Mouse (Mus musculus) adrenal gland (tissue): ENCODE data around the gene Cat.

Source experiments
- intact Hi-C: fragments of 180-260 bp; cut with DNase I; formaldehyde crosslinking; loops from one replicate; pipeline ENCODE4 v1.15.1; 2025

Gene Cat

DNA sequence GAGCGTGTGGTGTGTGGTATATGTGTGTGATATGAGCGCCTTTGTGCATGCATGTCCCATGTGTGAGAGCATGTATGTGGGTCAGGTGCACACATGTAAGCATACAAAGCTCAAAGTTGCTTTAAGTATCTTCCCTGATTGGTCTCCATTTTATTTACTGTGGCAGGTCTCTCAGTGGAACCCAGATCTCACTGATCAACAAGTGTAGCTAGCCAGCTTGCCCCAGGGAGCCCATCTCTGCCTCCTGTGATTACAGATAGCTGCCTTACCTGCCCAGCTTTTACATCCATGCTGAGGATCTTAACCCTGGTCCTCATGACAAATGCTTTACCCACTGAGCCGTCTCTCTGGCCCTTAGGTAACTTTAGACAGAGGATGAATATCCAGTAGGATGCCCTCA is 6.6 kb downstream of the Cat start:
- intact Hi-C loops, result no loop called here

- intact Hi-C loops, result no loop called here
Observed at GRCm38 (mm10) chr2:103477456-103477855, 7.5 kb downstream of the Cat start.

DNA sequence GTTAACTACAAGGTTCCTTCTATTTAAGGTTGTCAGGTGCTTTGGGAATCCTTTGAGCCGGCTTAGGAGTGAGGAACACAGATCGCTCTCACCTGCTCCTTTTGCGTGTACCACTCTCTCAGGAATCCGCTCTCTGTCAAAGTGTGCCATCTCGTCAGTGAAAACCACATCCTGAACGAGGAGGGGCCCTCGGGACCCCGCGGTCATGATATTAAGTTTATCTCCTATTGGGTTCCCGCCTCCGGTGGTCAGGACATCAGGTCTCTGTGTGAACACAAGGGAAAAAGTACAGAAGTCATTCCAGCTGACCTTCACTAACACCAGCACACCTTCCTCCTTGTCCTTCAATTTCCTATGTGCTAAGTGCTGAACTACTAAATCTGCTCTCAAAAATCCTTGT is 8.3 kb downstream of the Cat start:
- intact Hi-C loops, result no loop called here

- intact Hi-C loops, result no loop called here
Observed at GRCm38 (mm10) chr2:103476180-103476579, 8.8 kb downstream of the Cat start.

DNA sequence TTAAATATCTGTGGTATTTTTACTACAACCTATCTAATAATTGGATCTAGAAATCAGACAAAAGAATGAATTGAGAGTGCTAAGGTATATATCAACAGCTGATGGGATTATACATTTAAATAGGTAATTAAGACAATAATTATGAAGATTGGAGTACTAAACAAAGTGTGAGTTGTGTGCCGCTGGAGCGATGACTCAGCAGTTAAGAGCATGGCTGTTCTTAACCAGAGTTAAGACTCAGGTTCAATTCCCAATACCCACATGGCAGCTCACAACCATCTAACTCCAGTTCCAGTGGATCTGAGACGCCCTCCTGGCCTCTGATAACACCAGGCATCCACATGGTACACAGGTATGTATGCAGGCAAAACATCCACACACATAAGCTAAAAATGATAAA is 11.6 kb downstream of the Cat start:
- intact Hi-C loops, result no loop called here

GRCm38 (mm10) chr2:103466984-103467588 is 17.9 kb downstream of the Cat start:
- intact Hi-C loops, result loop anchor here (5.0 kb wide), 1 partner anchor 260 kb away; no protein-coding TSS in a partner anchor

DNA sequence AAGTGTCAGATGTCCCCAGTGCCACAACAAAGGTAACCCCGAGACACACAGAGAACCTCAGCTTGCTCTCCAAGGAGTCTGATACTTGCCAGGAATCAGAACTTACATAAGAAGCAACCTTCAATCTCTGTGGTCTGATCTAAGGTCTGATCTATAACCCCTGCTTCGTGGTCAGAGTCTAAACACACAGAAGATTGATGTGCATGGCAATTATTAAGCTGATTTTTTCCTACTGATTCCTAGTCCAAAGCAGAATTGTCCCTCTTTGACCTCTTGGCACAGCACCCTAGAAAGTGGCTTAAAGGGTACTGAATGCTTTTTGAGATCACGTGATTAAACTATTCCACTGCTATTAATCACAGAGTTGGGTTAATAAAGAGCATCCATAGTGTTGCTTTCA is 18.7 kb downstream of the Cat start:
- intact Hi-C loops, result loop anchor here (5.0 kb wide), 1 partner anchor 261 kb away; no protein-coding TSS in a partner anchor

DNA sequence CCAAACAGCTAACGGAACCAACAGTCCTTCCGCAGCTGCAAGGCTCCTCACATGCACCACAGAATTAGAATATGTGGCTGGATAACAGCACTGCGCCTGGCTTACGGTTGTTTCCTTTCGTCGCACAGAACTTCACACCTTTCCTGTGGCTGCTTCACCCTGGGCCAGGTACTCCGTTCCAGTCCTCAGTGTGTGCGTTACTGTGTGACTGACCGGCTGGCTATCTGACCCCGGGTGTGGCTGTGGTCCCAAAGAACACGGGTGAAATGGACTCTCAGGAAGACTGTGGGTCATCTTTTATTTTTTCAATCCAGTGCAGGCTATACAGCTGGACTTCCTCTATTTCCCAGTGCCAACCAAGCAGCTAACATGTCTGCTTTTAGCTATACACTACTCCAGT is 19.5 kb downstream of the Cat start:
- intact Hi-C loops, result loop anchor here (5.0 kb wide), 1 partner anchor 262 kb away; no protein-coding TSS in a partner anchor

DNA sequence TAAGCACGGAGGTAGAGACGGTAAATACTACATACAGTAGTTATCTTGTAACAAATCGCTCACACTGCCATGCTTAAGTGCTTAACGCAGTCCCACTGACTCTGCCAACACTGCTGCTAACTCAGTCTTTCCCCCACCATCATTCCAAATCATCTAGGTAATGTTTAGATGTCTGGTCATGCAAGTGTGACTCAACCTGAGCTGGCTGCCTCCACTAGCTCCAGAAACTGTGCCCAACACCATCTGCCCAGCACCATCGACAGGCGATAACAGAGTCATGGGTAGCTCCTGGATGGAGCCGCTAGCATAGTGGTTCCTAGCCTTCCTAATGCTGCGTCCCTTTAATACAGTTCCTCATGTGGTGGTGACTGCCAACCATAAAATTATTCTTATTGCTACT is 20.4 kb downstream of the Cat start:
- intact Hi-C loops, result no loop called here

- intact Hi-C loops, result no loop called here
Observed at GRCm38 (mm10) chr2:103462746-103463145, 22.2 kb downstream of the Cat start.

DNA sequence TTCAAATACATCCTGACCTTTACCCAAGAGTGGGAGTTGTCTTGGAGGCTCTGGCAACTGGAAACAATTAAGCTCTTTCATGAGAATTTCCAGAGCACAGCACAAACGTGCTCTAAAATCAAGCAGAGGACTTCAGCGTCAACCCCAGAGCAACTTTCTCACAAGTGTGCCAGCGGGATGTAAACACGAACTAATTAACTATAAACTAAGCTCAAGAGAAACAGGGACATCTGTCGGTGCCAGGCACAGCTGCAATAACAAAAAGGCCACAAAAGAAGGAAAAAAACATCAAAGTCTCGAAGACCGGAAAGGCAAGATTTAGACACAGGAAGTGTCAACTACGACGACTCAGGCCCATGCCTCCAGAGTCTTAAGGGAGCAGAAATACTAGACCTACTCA is 23.2 kb downstream of the Cat start:
- intact Hi-C loops, result no loop called here

DNA sequence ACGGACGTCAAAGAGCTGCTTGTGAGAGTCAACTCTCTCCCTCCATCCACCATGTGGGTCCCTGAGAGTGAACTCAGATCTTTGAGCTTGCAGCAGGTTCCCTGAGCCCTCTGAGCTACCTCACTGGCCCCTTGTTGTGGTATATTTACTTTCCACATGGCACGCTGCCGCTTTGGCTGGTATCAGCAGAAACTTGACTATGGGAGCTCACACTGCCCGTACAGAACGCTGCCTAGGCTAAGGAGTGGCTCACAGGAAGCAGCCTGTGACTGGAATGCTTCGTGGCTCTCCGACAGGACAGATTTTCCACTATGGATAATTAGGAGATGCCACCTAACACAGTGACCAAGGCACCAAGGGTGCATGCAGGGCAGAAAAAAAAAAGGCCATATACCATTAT is 23.8 kb downstream of the Cat start:
- intact Hi-C loops, result no loop called here

GRCm38 (mm10) chr2:103459069-103459468 is 25.9 kb downstream of the Cat start:
- intact Hi-C loops, result no loop called here

- intact Hi-C loops, result no loop called here
Observed at GRCm38 (mm10) chr2:103457628-103458027, 27.3 kb downstream of the Cat start.

DNA sequence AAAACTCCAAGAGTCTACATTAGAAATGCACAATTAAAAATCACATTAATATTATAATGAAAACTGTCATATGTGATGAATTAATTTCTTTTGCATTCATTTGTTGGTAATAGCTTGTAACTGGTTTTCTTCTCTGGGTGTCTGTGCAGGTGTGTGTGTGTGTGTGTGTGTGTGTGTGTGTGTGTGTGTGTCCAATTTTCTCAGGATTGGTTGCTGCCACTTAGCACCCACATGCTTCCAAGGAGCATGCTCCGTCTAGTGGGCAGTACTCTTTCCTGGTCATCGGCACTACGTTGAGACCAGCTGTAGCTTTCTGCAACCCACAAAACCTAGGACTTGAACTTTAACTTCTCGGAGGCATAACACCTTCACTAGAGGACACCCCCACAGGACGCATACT is 27.9 kb downstream of the Cat start:
- intact Hi-C loops, result no loop called here

DNA sequence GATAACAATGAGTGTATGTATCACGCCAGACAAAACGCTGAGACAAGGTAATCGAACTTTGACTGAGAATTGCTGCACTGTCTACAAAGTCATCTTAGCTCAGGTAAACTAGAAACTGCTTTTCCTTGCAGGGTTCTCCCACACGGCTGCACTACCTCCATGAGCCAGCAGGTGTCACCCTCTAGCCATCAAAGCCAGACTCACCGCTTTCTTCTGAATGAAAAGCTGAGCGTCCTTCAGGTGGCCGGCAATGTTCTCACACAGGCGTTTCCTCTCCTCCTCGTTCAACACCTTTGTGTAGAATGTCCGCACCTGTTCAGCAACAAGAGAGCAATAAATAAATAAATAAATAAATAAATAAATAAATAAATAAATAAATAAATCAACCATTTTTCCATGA is 28.3 kb downstream of the Cat start:
- intact Hi-C loops, result loop anchor here (1.0 kb wide), 1 partner anchor 92 kb away; no protein-coding TSS in a partner anchor

GRCm38 (mm10) chr2:103455748-103456147 is 29.2 kb downstream of the Cat start:
- intact Hi-C loops, result loop anchor here (1.0 kb wide), 1 partner anchor 93 kb away; no protein-coding TSS in a partner anchor

DNA sequence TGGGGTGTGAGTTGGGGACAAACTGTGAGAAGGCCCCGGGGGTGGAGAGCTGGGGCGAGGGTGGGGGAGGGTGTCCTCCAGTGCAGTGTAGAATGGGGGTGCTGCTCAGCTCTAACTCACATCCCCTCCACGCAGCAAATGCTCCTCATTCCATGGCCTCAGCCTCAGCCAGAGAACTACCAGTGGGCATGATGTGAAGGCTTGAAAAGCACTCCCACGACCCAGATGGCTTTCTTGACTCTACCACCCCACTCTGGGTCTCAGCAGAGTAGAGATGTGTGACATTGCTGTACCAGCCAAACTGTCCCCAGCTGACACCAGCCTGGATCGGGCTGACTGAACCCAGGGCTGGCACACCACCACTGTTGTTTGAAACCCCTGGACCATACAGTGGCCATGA is 32.4 kb downstream of the Cat start:
- intact Hi-C loops, result no loop called here

DNA sequence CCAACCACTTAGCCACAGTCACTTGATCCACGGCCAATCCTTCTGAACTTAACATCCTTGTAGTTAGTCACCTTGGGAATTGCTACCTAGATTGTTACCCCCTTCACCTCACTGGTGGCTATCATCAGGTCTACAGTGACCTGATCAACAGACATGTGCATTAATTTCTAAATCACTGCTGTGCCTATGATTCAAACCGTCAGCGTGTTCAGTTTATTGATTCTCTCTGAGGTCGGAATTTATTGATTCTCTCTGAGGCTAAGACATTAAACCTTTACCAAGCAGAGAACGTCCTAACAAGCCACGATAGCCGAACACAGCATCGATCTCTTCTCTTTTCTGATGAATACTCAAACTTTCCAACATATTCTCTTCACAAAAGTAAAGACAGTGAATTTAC is 34.7 kb downstream of the Cat start:
- intact Hi-C loops, result no loop called here

GRCm38 (mm10) chr2:103449813-103450212 is 35.1 kb downstream of the Cat start:
- intact Hi-C loops, result no loop called here

DNA sequence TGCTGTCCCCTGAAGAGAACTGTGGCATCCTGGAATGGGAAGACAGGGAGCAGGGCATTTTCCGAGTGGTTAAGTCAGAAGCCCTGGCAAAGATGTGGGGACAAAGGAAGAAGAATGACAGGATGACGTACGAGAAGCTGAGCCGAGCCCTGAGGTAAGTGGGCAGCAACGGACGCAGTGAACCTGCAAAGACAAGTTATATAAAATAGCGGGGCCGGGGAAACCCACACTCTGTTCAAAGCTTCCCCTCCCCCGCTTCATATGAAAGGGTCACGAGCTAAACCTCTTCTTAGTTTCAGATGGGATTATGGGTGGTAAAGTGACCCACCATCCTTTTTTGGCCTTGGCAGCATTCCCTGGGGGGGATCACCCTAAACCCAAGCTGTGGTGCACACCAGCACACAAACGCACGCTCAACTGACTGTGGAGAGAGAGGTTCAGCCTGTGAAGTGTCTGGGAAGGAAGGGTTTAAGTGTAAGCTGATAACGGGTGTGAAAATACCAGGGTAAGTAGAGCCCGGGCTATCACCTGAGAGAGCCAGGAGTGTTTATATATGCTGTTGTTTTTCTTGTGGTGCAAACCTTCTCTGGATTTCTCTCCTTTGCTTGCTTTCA is 35.9 kb downstream of the Cat start:
- intact Hi-C loops, result no loop called here

- intact Hi-C loops, result no loop called here
Observed at GRCm38 (mm10) chr2:103446326-103446725, 38.6 kb downstream of the Cat start.

- intact Hi-C loops, result no loop called here
Observed at GRCm38 (mm10) chr2:103445776-103446175, 39.2 kb downstream of the Cat start.
